Mouse (Mus musculus): ENCODE results near the gene Fam213b. TPM values are rescaled to one million over a fixed set of nuclear protein-coding genes. Genes with fewer than 3 reads are reported as not detected.

Fam213b gene
- total RNA-seq, 2 experiments from 2014 or later: 121 to 143 TPM

GRCm38 (mm10) chr4:154925413-154925812 lies 26.5 kb upstream of the Fam213b start:
- DNase-seq: no peak

- no peak for DNase-seq
Measured at GRCm38 (mm10) chr4:154922931-154923330, 24.0 kb upstream of the Fam213b start.

GRCm38 (mm10) chr4:154922291-154922690 lies 23.4 kb upstream of the Fam213b start:
- no peak for DNase-seq

GRCm38 (mm10) chr4:154916662-154917061 lies 17.7 kb upstream of the Fam213b start:
- DNase-seq: no peak

GRCm38 (mm10) chr4:154915286-154915685 lies 16.4 kb upstream of the Fam213b start:
- DNase-seq: no peak

- no peak for DNase-seq
Measured at GRCm38 (mm10) chr4:154914707-154915106, 15.8 kb upstream of the Fam213b start.

- DNase-seq: no peak
Measured at GRCm38 (mm10) chr4:154914252-154914651, 15.3 kb upstream of the Fam213b start.

- DNase-seq: no peak
Measured at GRCm38 (mm10) chr4:154913845-154914244, 14.9 kb upstream of the Fam213b start.

GRCm38 (mm10) chr4:154911644-154912043 lies 12.7 kb upstream of the Fam213b start:
- no peak for DNase-seq

- no peak for DNase-seq
Measured at GRCm38 (mm10) chr4:154910606-154911522, 11.9 kb upstream of the Fam213b start.

- no peak for DNase-seq
Measured at GRCm38 (mm10) chr4:154908490-154908889, 9.6 kb upstream of the Fam213b start.

GRCm38 (mm10) chr4:154907833-154908232 lies 8.9 kb upstream of the Fam213b start:
- peak; percentile 68 for DNase-seq

GRCm38 (mm10) chr4:154904185-154905071 lies 5.5 kb upstream of the Fam213b start:
- no peak for DNase-seq

GRCm38 (mm10) chr4:154902371-154902770 lies 3.4 kb upstream of the Fam213b start:
- DNase-seq: no peak

GRCm38 (mm10) chr4:154897676-154898465 lies 1.1 kb downstream of the Fam213b start:
- DNase-seq: peak; percentile 36

- DNase-seq: no peak
Measured at GRCm38 (mm10) chr4:154895549-154895948, 3.4 kb downstream of the Fam213b start.

GRCm38 (mm10) chr4:154890887-154891286 lies 8.0 kb downstream of the Fam213b start:
- DNase-seq: no peak

- DNase-seq: no peak
Measured at GRCm38 (mm10) chr4:154887593-154888250, 11.2 kb downstream of the Fam213b start.

GRCm38 (mm10) chr4:154886876-154887592 lies 11.9 kb downstream of the Fam213b start:
- no peak for DNase-seq

GRCm38 (mm10) chr4:154885416-154885815 lies 13.5 kb downstream of the Fam213b start:
- no peak for DNase-seq

All from gastrocnemius, postnatal 10 days (tissue).